Mouse (Mus musculus): ENCODE measurements around the gene Srsf4. TPM values are rescaled to one million over a fixed set of nuclear protein-coding genes. Genes with fewer than 3 reads are reported as not detected.
A peak's percentile ranks its signal among the peaks of the same experiment; 100 is the strongest.

Srsf4 gene
- total and polyA plus RNA-seq, 3 experiments, result 14.5 to 105 (median 47.2) TPM

DNA sequence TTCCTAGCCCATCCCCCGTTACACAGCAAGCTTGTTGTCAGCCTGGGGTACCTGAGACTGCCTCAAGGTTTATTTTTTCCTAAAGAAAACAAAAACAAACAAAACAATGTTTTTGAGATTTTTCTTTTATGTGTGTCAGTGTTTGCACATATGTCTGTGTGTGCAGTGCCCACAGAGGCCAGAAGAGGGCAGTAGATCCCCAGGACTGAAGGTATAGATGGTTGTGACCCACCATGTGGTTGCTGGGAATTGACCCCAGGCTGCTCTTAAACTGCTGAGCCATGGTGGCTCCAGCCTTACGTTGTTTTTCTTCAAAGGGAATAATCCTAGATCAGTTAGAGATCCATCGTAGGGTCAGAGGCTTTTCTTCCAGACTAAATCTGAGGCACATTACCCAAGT is 34.5 kb downstream of the Srsf4 start:
- Histone ChIP-seq H3K4me1 (ENCODE audit: control insufficient read depth in 1 of 2, insufficient read depth in 2 of 2) (peaks cover 0 to 8% of the 10 kb centered on the region in 2 experiments; a peak in 1 of 4 replicates), H3K4me3 (replicated peaks in 1 of 3; ENCODE audit: low read depth in 2 of 3, low read length in 2 of 3, poor library complexity in 1 of 3) (no peak overlapping the region), H3K27me3 (replicated peaks) (no peaks in the 10 kb centered on the region), H3K27ac (ENCODE audit: insufficient read depth, low read depth) (no peak overlapping the region), H3K36me3 (replicated peaks in 1 of 2; ENCODE audit: control insufficient read depth in 1 of 2, insufficient read depth in 1 of 2, low read length in 1 of 2) (peaks cover 4 to 29% of the 10 kb centered on the region in 2 experiments), H3K4me2 (ENCODE audit: insufficient read depth, low read depth, poor library complexity, severe bottlenecking) (no peak overlapping the region), H3K79me2 (replicated peaks; ENCODE audit: control insufficient read depth, extremely low read depth, insufficient read depth, poor library complexity, severe bottlenecking) (no peaks in the 10 kb centered on the region), H3K9me3 (replicated peaks; ENCODE audit: low read length) (peaks cover 5% of the 10 kb centered on the region), H3K9ac (ENCODE audit: insufficient read depth, low read depth) (no peak overlapping the region)
- in situ Hi-C loops (cut with MboI; ENCODE audit: low pct_ligation_motif_present, low pct_unique_long_range_greater_than_20kb, low sequenced_read_pairs) (loop anchor here (10.0 kb wide), 1 partner anchor 167 kb away; the partner anchor contains the start of genes Epb41 and Gm10300), dilution Hi-C loops (cut with MboI; ENCODE audit: extremely low pct_ligation_motif_present, extremely low pct_unique_long_range_greater_than_20kb, low sequenced_read_pairs) (no loop called here)
- DNase-seq (ENCODE audit: extremely low read depth), result no peak
- TF ChIP-seq RAD21 (IDR thresholded peaks at IDR 0.05; ENCODE audit: low read depth, low read length) (no peak; the same call in 1 of the 2 replicates), CTCF (conservative IDR thresholded peaks at IDR 0.05 in 1 of 2, IDR thresholded peaks at IDR 0.05 in 1 of 2; ENCODE audit: low read depth in 2 of 2, low read length in 2 of 2) (peak; percentile 8 to 24; a peak in 1 of 4 replicates), ZKSCAN1 (IDR thresholded peaks at IDR 0.05; ENCODE audit: borderline replicate concordance, low read depth, low read length) (no peak), UBTF (IDR thresholded peaks at IDR 0.05; ENCODE audit: low read depth, low read length) (no peak), MXI1 (IDR thresholded peaks at IDR 0.05; ENCODE audit: low read depth, low read length) (no peak), ZNF384 (IDR thresholded peaks at IDR 0.05; ENCODE audit: low read depth, low read length) (no peak), IRF4 (IDR thresholded peaks at IDR 0.05; ENCODE audit: low read depth, low read length) (no peak), E2F4 (IDR thresholded peaks at IDR 0.05; ENCODE audit: insufficient replicate concordance, low read depth, low read length) (no peak)

DNA sequence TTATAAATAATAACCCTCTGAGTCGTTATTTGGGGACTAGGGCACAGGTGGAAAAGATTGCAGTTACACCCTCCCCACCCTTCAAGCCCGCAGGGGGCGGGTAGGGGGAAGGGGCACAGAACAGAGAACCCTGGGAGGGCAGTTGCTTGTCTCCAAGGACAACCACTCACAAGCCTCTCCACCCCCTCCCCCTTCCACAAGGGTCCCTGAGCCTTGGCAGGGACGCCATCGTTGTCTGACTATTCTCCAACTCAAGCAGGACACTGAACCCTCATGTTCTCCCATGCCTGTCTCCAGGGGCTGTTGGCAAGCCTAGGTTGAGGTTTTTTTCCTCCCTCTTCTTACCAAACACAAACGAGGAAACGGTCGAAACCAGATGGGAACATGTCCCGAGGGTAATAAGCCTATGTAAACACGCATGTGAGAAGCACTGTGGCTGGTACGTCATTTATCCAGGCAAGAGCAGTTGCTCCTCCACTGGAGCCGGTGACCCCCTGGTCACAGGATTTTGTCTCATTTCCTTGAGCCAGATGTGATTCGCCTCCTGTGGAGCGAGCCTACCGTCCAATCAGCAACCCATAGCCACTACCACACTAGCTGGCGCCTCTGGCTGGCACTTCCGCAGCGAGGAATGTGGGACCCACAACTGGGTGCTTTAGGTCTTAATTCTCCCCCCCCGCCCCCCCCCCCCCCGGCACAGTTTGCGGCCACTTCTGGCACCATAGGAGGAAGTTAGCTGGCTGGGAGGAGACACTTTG is 37.0 kb downstream of the Srsf4 start:
- in situ Hi-C loops (cut with MboI; ENCODE audit: low pct_ligation_motif_present, low pct_unique_long_range_greater_than_20kb, low sequenced_read_pairs) (no loop called here), dilution Hi-C loops (cut with MboI; ENCODE audit: extremely low pct_ligation_motif_present, extremely low pct_unique_long_range_greater_than_20kb, low sequenced_read_pairs) (no loop called here)
- H3K4me2 ChIP-seq (ENCODE audit: insufficient read depth, low read depth, poor library complexity, severe bottlenecking), result no peak overlapping the region
- peaks cover 0 to 11% of the 10 kb centered on the region in 2 experiments for H3K36me3 ChIP-seq (replicated peaks in 1 of 2; ENCODE audit: control insufficient read depth in 1 of 2, insufficient read depth in 1 of 2, low read length in 1 of 2)
- H3K9ac ChIP-seq (ENCODE audit: insufficient read depth, low read depth), result no peak overlapping the region
- no peak overlapping the region for H3K27ac ChIP-seq (ENCODE audit: insufficient read depth, low read depth)
- H3K4me3 ChIP-seq (replicated peaks in 1 of 3; ENCODE audit: low read depth in 2 of 3, low read length in 2 of 3, poor library complexity in 1 of 3), result no peak overlapping the region
- peaks cover 5% of the 10 kb centered on the region for H3K9me3 ChIP-seq (replicated peaks; ENCODE audit: low read length)
- no peaks in the 10 kb centered on the region for H3K79me2 ChIP-seq (replicated peaks; ENCODE audit: control insufficient read depth, extremely low read depth, insufficient read depth, poor library complexity, severe bottlenecking)
- peaks cover 0 to 21% of the 10 kb centered on the region in 2 experiments; a peak in 2 of 4 replicates for H3K4me1 ChIP-seq (ENCODE audit: control insufficient read depth in 1 of 2, insufficient read depth in 2 of 2)
- no peak for TF ChIP-seq USF2 (conservative IDR thresholded peaks at IDR 0.05; ENCODE audit: low read depth, low read length)
- TF ChIP-seq ZNF384 (IDR thresholded peaks at IDR 0.05; ENCODE audit: low read depth, low read length), result no peak
- TF ChIP-seq SIN3A (IDR thresholded peaks at IDR 0.05; ENCODE audit: low read length), result no peak
- no peak for TF ChIP-seq CHD2 (IDR thresholded peaks at IDR 0.05; ENCODE audit: low read length)
- no peak for TF ChIP-seq SMC3 (IDR thresholded peaks at IDR 0.05; ENCODE audit: low read depth, low read length)
- no peak for TF ChIP-seq CTCF (conservative IDR thresholded peaks at IDR 0.05 in 1 of 2, IDR thresholded peaks at IDR 0.05 in 1 of 2; ENCODE audit: low read depth in 2 of 2, low read length in 2 of 2)
- no peak for TF ChIP-seq BHLHE40 (IDR thresholded peaks at IDR 0.05; ENCODE audit: low read depth, low read length)
- TF ChIP-seq ELF1 (IDR thresholded peaks at IDR 0.05; ENCODE audit: low read depth, low read length), result no peak
- DNase-seq (ENCODE audit: extremely low read depth), result no peak
- H3K27me3 ChIP-seq (replicated peaks), result no peaks in the 10 kb centered on the region
